Mouse (Mus musculus): Measurements from ENCODE around the gene Rbx1.

DNA sequence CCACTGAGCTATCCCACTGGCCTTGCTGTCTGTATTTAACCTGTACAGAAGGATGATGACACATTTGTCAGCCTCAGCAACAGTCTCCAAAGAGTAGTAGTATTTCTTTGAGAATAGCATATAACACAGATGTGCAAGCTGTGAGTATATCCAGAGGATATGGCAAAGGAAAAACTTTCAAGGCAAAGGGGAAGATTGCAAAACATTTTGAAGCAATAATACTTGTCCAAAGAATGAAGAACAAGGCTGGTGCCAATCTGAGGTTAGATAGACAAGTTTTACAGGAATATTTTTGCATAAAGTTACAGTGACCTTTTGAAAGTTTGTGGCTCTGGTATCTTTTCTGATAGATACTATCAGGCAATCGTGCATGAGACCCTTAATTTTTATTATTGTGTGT lies 34.9 kb upstream of the Rbx1 start:
- TF ChIP-seq EP300 (IDR thresholded peaks at IDR 0.05), result no peak
- no peak for TF ChIP-seq CTCF (IDR thresholded peaks at IDR 0.05)
